Mouse (Mus musculus) MEL (cell line): ENCODE results near the gene Npas3. TPM values are rescaled to one million over a fixed set of nuclear protein-coding genes. Genes with fewer than 3 reads are reported as not detected.
A peak's percentile ranks its signal among the peaks of the same experiment; 100 is the strongest.

Source experiments
- DNase-seq: peaks from one replicate; pipeline ENCODE4 v3.0.0; 2011; ENCODE audit warnings: low read depth, low spot score
- H3K27ac ChIP-seq: 2 replicates; pipeline ENCODE4 v1.5.1; 2012; ENCODE audit warnings: low read depth, mild to moderate bottlenecking, control low read depth, low read length, moderate library complexity; ENCODE audit not compliant: control insufficient read depth
- H3K27me3 ChIP-seq, 2 experiments: fragments of 150-350 bp in 1 of 2; sonication (generic) in 1 of 2; 2 replicates each; pipeline ENCODE4 v1.6.1; 2012; ENCODE audit warnings: low read length in 2 of 2, mild to moderate bottlenecking in 2 of 2, improper control_type of control experiment in 1 of 2, moderate library complexity in 1 of 2; ENCODE audit not compliant: insufficient read depth in 2 of 2, control insufficient read depth in 1 of 2
- H3K36me3 ChIP-seq, 2 experiments: 2 replicates each; pipeline ENCODE4 v1.6.1; 2012 to 2014; ENCODE audit warnings: low read length in 2 of 2, improper control_type of control experiment in 1 of 2, inconsistent platforms in 1 of 2, mild to moderate bottlenecking in 1 of 2; ENCODE audit not compliant: insufficient read depth in 2 of 2, control insufficient read depth in 1 of 2
- H3K4me1 ChIP-seq, 2 experiments: fragments of 150-350 bp in 1 of 2; sonication (generic) in 1 of 2; 2 replicates each; pipeline ENCODE4 v1.6.1; 2012; ENCODE audit warnings: low read length in 2 of 2, improper control_type of control experiment in 1 of 2, mild to moderate bottlenecking in 1 of 2; ENCODE audit not compliant: insufficient read depth in 2 of 2, control insufficient read depth in 1 of 2
- H3K4me3 ChIP-seq, 2 experiments: fragments of 150-350 bp in 1 of 2; sonication (generic) in 1 of 2; 2 replicates each; pipeline ENCODE4 v1.5.1; 2012; ENCODE audit warnings: low read depth in 2 of 2, low read length in 2 of 2, mild to moderate bottlenecking in 2 of 2, moderate library complexity in 2 of 2, control low read depth in 1 of 2, improper control_type of control experiment in 1 of 2; ENCODE audit not compliant: control insufficient read depth in 1 of 2, insufficient read depth in 1 of 2
- H3K79me2 ChIP-seq: 2 replicates; pipeline ENCODE4 v1.6.1; 2012; ENCODE audit warnings: mild to moderate bottlenecking, low read length, moderate library complexity; ENCODE audit not compliant: control insufficient read depth, poor library complexity, insufficient read depth
- H3K9ac ChIP-seq: 2 replicates; pipeline ENCODE4 v1.6.1; 2012; ENCODE audit warnings: low read depth, mild to moderate bottlenecking, control low read depth, low read length, moderate library complexity; ENCODE audit not compliant: control insufficient read depth, poor library complexity, severe bottlenecking
- H3K9me3 ChIP-seq: fragments of 150-350 bp; sonication (generic); replicated peaks from 2 replicates; pipeline ENCODE4 v1.6.1; 2012; ENCODE audit warnings: mild to moderate bottlenecking, low read length, improper control_type of control experiment, moderate library complexity; ENCODE audit not compliant: insufficient read depth
- CHD2 ChIP-seq: IDR thresholded peaks from 2 replicates; pipeline ENCODE4 v1.6.1; 2011; ENCODE audit warnings: low read length, improper control_type of control experiment
- E2F4 ChIP-seq: IDR thresholded peaks from 2 replicates; pipeline ENCODE4 v1.6.1; 2011; ENCODE audit warnings: low read depth, low read length, improper control_type of control experiment, borderline replicate concordance
- ELF1 ChIP-seq: IDR thresholded peaks from 2 replicates; pipeline ENCODE4 v1.6.1; 2014; ENCODE audit warnings: low read depth, mild to moderate bottlenecking, inconsistent platforms, low read length, improper control_type of control experiment, moderate library complexity
- EP300 ChIP-seq, 2 experiments: IDR thresholded peaks; 2 replicates each; pipeline ENCODE4 v1.6.1; 2011; ENCODE audit warnings: improper control_type of control experiment in 2 of 2, low read length in 2 of 2, low read depth in 1 of 2, mild to moderate bottlenecking in 1 of 2
- ETS1 ChIP-seq: IDR thresholded peaks from 2 replicates; pipeline ENCODE4 v1.6.1; 2012; ENCODE audit warnings: low read depth, mild to moderate bottlenecking, inconsistent platforms, low read length, improper control_type of control experiment, moderate library complexity
- JUND ChIP-seq: IDR thresholded peaks from 2 replicates; pipeline ENCODE4 v1.6.1; 2011; ENCODE audit warnings: low read depth, mild to moderate bottlenecking, improper control_type of control experiment, low read length
- KAT2A ChIP-seq: conservative IDR thresholded peaks from 2 replicates; pipeline ENCODE4 v1.6.1; 2012; ENCODE audit warnings: low read depth, low read length, improper control_type of control experiment, inconsistent platforms
- MEF2A ChIP-seq: IDR thresholded peaks from 2 replicates; pipeline ENCODE4 v1.6.1; 2014; ENCODE audit warnings: low read depth, mild to moderate bottlenecking, inconsistent platforms, low read length, improper control_type of control experiment; ENCODE audit not compliant: poor library complexity, insufficient replicate concordance, severe bottlenecking; ENCODE audit errors: extremely low read depth
- MYC ChIP-seq: IDR thresholded peaks from 2 replicates; pipeline ENCODE4 v1.6.1; 2011; ENCODE audit warnings: low read depth, mild to moderate bottlenecking, low read length, improper control_type of control experiment, moderate library complexity
- POLR2A ChIP-seq, 2 experiments: IDR thresholded peaks; 2 replicates each; pipeline ENCODE4 v1.6.1; 2011 to 2012; ENCODE audit warnings: low read length in 2 of 2, mild to moderate bottlenecking in 2 of 2, control low read depth in 1 of 2, improper control_type of control experiment in 1 of 2, low read depth in 1 of 2, moderate library complexity in 1 of 2; ENCODE audit not compliant: control insufficient read depth in 1 of 2, insufficient read depth in 1 of 2, poor library complexity in 1 of 2
- POLR2AphosphoS5 ChIP-seq: IDR thresholded peaks from 2 replicates; pipeline ENCODE4 v1.6.1; 2012; ENCODE audit warnings: low read depth, borderline replicate concordance, mild to moderate bottlenecking, inconsistent platforms, low read length, moderate library complexity, mixed read lengths
- RAD21 ChIP-seq: IDR thresholded peaks from 2 replicates; pipeline ENCODE4 v1.6.1; 2011; ENCODE audit warnings: mild to moderate bottlenecking, low read depth, low read length, improper control_type of control experiment
- RCOR1 ChIP-seq: IDR thresholded peaks from 2 replicates; pipeline ENCODE4 v1.6.1; 2012; ENCODE audit warnings: low read depth, mild to moderate bottlenecking, inconsistent platforms, low read length, improper control_type of control experiment
- TBP ChIP-seq: IDR thresholded peaks from 2 replicates; pipeline ENCODE4 v1.8.0; 2011; ENCODE audit warnings: low read depth, low read length, improper control_type of control experiment
- USF2 ChIP-seq, 2 experiments: IDR thresholded peaks; 2 replicates each; pipeline ENCODE4 v1.6.1; 2011 to 2012; ENCODE audit warnings: improper control_type of control experiment in 2 of 2, low read length in 2 of 2, borderline replicate concordance in 1 of 2, inconsistent platforms in 1 of 2, low read depth in 1 of 2, mild to moderate bottlenecking in 1 of 2; ENCODE audit not compliant: insufficient read depth in 1 of 2
- ZC3H11A ChIP-seq: IDR thresholded peaks from 2 replicates; pipeline ENCODE4 v1.6.1; 2012; ENCODE audit warnings: low read depth, mild to moderate bottlenecking, inconsistent platforms, low read length, improper control_type of control experiment
- ZMIZ1 ChIP-seq: IDR thresholded peaks from 2 replicates; pipeline ENCODE4 v1.6.1; 2012; ENCODE audit warnings: low read depth, mild to moderate bottlenecking, inconsistent platforms, low read length, improper control_type of control experiment, moderate library complexity
- polyA plus RNA-seq, 2 experiments: library from polyadenylated mRNA; stranded (reverse) in 1 of 2; unstranded in 1 of 2; fragments of >175 nt in 1 of 2; fragments of >200 nt in 1 of 2; gene quantifications; 2 replicates each; pipeline versions ENCODE4 v1.2.1 to v1.2.4; 2012; ENCODE audit warnings: low replicate concordance in 2 of 2, low read depth in 1 of 2; ENCODE audit not compliant: insufficient read length in 2 of 2, insufficient read depth in 1 of 2, missing spikeins in 1 of 2
- total RNA-seq: library from RNA; depleted of rRNA; stranded (reverse); fragments of 300-350 nt; gene quantifications from 2 replicates; pipeline ENCODE4 v1.2.3, GENCODE M21; 2012

Gene Npas3
- total and polyA plus RNA-seq, 3 experiments, result not detected

DNA sequence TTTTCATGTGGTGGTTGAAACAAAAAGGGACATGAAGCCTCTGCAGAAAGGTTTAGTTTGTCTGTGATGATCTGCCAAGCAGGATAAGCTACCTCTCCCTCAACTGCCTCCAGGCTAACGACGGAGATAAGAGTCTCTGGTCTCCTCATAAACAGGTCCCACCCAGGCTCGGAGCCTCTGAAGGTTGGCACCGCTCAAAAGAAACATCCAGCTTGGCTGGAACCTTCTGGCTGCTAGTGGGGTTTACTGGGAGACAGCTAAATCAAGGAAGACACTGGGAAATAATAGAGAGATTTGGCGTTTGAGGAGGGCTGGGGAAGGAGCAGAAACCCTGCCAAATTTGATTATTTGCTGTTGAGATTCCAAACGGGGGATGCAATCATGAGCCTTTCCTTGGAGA lies 584.1 kb downstream of the Npas3 start:
- peak; percentile 3 for DNase-seq
- Histone ChIP-seq H3K79me2 (no peaks in the 10 kb centered on the region), H3K9ac (no peak overlapping the region), H3K9me3 (no peaks in the 10 kb centered on the region), H3K4me3 (no peak overlapping the region), H3K36me3 (no peaks in the 10 kb centered on the region), H3K27ac (no peak overlapping the region), H3K4me1 (no peaks in the 10 kb centered on the region), H3K27me3 (no peaks in the 10 kb centered on the region)
- TF ChIP-seq JUND, result no peak
- no peak for TF ChIP-seq USF2 (IDR thresholded peaks at IDR 0.05; ENCODE audit: borderline replicate concordance in 1 of 2, insufficient read depth in 1 of 2, low read depth in 1 of 2, low read length in 2 of 2)
- TF ChIP-seq POLR2AphosphoS5, result no peak
- no peak for TF ChIP-seq POLR2A (IDR thresholded peaks at IDR 0.05; ENCODE audit: control insufficient read depth in 1 of 2, insufficient read depth in 1 of 2, low read depth in 1 of 2, low read length in 2 of 2, poor library complexity in 1 of 2)
- TF ChIP-seq MEF2A, result no peak
- TF ChIP-seq ZC3H11A, result no peak

DNA sequence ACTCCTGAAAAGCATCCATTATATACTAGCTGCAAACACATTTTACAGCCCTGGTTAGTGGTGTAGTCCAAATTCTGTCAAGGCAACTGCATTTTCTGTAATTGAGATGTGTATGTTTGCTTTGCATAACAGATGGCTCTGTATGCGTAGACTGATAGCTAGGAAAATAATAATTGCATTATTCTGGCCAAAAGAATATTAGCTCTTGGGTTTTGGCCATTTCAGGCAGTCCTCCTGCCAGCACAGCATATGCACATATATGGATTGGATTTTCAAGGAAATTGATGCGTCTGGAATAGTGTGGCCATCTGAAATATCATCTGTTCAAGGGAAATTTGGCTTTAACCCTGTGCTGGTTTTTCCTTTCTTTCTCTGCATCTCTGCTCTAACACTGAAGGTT lies 584.9 kb downstream of the Npas3 start:
- no peak overlapping the region for H3K9ac ChIP-seq
- no peaks in the 10 kb centered on the region for H3K36me3 ChIP-seq
- no peaks in the 10 kb centered on the region for H3K79me2 ChIP-seq
- TF ChIP-seq JUND (no peak), MYC (no peak), TBP (no peak), CHD2 (no peak), ELF1 (no peak), ZMIZ1 (no peak), KAT2A (no peak), RAD21 (no peak), EP300 (IDR thresholded peaks at IDR 0.05; ENCODE audit: low read depth in 1 of 2, low read length in 2 of 2) (no peak), RCOR1 (no peak), E2F4 (no peak), ETS1 (no peak)
- no peaks in the 10 kb centered on the region for H3K27me3 ChIP-seq
- H3K4me3 ChIP-seq, result no peak overlapping the region
- no peaks in the 10 kb centered on the region for H3K9me3 ChIP-seq
- DNase-seq, result no peak
- H3K27ac ChIP-seq, result no peak overlapping the region
- no peaks in the 10 kb centered on the region for H3K4me1 ChIP-seq
